Mouse (Mus musculus) bone marrow macrophage, adult 2 months (primary cell): ENCODE measurements at regions not wholly inside any gene's neighbourhood (a gene's known extent, or its start where the extent isn't known, plus 50 kb on each side); places are given as distances from the start of the nearest gene placed in this dataset.

Source experiments
- CTCF ChIP-seq: IDR thresholded peaks from 2 replicates; pipeline ENCODE4 v1.5.1; 2012; ENCODE audit warnings: low read depth, mild to moderate bottlenecking, low read length, moderate library complexity
- POLR2A ChIP-seq: IDR thresholded peaks from 2 replicates; pipeline ENCODE4 v1.6.1; 2012; ENCODE audit warnings: mild to moderate bottlenecking, low read depth, low read length, borderline replicate concordance

GRCm38 (mm10) chr19:21171191-21171590, 100.9 kb upstream of the Zfand5 start:
- TF ChIP-seq CTCF, result no peak
- TF ChIP-seq POLR2A, result no peak
